Mouse (Mus musculus): ENCODE data around the gene Ccdc188.

DNA sequence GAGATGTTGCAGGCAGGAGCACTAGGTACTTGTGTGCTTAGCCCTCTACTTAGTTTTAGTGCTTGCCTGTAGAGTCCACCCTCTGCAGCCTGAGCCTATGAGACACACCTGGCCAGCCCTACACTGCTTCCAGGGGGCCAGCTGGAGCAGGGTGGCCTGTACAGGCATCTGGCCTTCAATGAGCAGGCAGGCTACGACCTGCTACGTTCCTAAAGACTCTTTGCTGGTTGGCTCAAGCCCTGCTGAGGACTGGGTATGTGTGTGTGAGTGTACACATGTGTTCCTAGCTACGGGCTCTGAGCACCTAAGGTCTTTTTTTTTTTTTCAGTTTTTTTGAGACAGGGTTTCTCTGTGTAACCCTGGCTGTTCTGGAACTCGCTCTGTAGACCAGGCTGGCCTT is 13.8 kb downstream of the Ccdc188 start:
- TF ChIP-seq ZC3H11A (IDR thresholded peaks at IDR 0.05; ENCODE audit: borderline replicate concordance, low read depth, low read length) (no peak), CHD2 (IDR thresholded peaks at IDR 0.05; ENCODE audit: low read depth, low read length) (no peak), HCFC1 (IDR thresholded peaks at IDR 0.05; ENCODE audit: borderline replicate concordance, insufficient read depth, low read length) (no peak)
